Mouse (Mus musculus): ENCODE measurements at regions not wholly inside any gene's neighbourhood (a gene's known extent, or its start where the extent isn't known, plus 50 kb on each side); places are given as distances from the start of the nearest gene placed in this dataset.

DNA sequence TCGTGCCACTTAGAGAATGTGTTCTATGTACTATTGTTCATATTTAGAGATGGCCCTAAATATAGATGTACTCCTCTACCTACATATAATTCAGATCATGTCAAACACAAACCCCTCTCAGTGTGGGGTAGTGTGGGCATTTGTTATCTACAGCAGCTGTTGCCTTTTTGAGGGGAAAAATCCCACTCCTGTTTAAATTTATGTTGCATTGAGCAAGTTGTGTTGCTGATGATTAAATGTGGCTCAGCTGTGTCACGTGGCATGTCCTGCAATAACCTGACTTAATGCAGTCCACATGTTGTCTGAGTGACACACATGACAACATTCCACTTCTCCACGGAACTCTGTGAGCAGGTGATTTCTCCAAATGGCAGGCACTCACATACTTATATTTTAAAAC lies 141.7 kb upstream of the Zeb2 start:
- TF ChIP-seq JUND (IDR thresholded peaks at IDR 0.05; ENCODE audit: low read depth, low read length) (no peak), POLR2A (IDR thresholded peaks at IDR 0.05; ENCODE audit: control insufficient read depth in 1 of 2, insufficient read depth in 1 of 2, low read depth in 1 of 2, low read length in 2 of 2, poor library complexity in 1 of 2) (no peak), EP300 (IDR thresholded peaks at IDR 0.05; ENCODE audit: low read depth in 1 of 2, low read length in 2 of 2) (no peak), ZC3H11A (IDR thresholded peaks at IDR 0.05; ENCODE audit: low read depth, low read length) (no peak), MAX (IDR thresholded peaks at IDR 0.05; ENCODE audit: low read length) (no peak), NRF1 (IDR thresholded peaks at IDR 0.05; ENCODE audit: insufficient read depth, low read depth, low read length, poor library complexity, severe bottlenecking) (no peak), ELF1 (IDR thresholded peaks at IDR 0.05; ENCODE audit: low read depth, low read length) (no peak), RCOR1 (IDR thresholded peaks at IDR 0.05; ENCODE audit: low read depth, low read length) (no peak), MAFK (IDR thresholded peaks at IDR 0.05; ENCODE audit: borderline replicate concordance, low read depth, low read length) (no peak), MXI1 (IDR thresholded peaks at IDR 0.05; ENCODE audit: low read depth, low read length) (no peak), CTCF (IDR thresholded peaks at IDR 0.05 in 2 of 3, conservative IDR thresholded peaks at IDR 0.05 in 1 of 3; ENCODE audit: control insufficient read depth in 1 of 3, insufficient read depth in 1 of 3, low read depth in 2 of 3, low read length in 3 of 3, poor library complexity in 1 of 3, severe bottlenecking in 1 of 3) (no peak), CHD2 (IDR thresholded peaks at IDR 0.05; ENCODE audit: low read length) (no peak), TCF12 (IDR thresholded peaks at IDR 0.05; ENCODE audit: low read depth, low read length) (no peak), SIN3A (IDR thresholded peaks at IDR 0.05; ENCODE audit: low read length) (no peak), USF2 (IDR thresholded peaks at IDR 0.05; ENCODE audit: borderline replicate concordance in 1 of 2, insufficient read depth in 1 of 2, low read depth in 1 of 2, low read length in 2 of 2) (no peak), BHLHE40 (IDR thresholded peaks at IDR 0.05; ENCODE audit: borderline replicate concordance, low read depth, low read length) (no peak), MEF2A (IDR thresholded peaks at IDR 0.05; ENCODE audit: extremely low read depth, insufficient replicate concordance, low read depth, low read length, poor library complexity, severe bottlenecking) (no peak), NELFE (IDR thresholded peaks at IDR 0.05; ENCODE audit: low read depth, low read length) (no peak), GABPA (IDR thresholded peaks at IDR 0.05; ENCODE audit: low read depth, low read length) (no peak), E2F4 (IDR thresholded peaks at IDR 0.05; ENCODE audit: borderline replicate concordance, low read depth, low read length) (no peak)
- Histone ChIP-seq H3K27me3 (ENCODE audit: control insufficient read depth in 1 of 2, insufficient read depth in 2 of 2, low read length in 2 of 2) (no peaks in the 10 kb centered on the region), H3K79me2 (ENCODE audit: control insufficient read depth, insufficient read depth, low read length, poor library complexity) (no peaks in the 10 kb centered on the region), H3K27ac (ENCODE audit: control insufficient read depth, low read depth, low read length) (no peak overlapping the region), H3K9me3 (replicated peaks; ENCODE audit: insufficient read depth, low read length) (no peaks in the 10 kb centered on the region), H3K4me1 (ENCODE audit: control insufficient read depth in 1 of 2, insufficient read depth in 2 of 2, low read length in 2 of 2) (no peaks in the 10 kb centered on the region), H3K9ac (ENCODE audit: control insufficient read depth, low read depth, low read length, poor library complexity, severe bottlenecking) (no peak overlapping the region), H3K4me3 (ENCODE audit: control insufficient read depth in 1 of 2, insufficient read depth in 1 of 2, low read depth in 2 of 2, low read length in 2 of 2) (no peak overlapping the region), H3K36me3 (ENCODE audit: control insufficient read depth in 1 of 2, insufficient read depth in 2 of 2, low read length in 2 of 2) (no peaks in the 10 kb centered on the region)
- DNase-seq (ENCODE audit: low read depth, low spot score) = no peak

DNA sequence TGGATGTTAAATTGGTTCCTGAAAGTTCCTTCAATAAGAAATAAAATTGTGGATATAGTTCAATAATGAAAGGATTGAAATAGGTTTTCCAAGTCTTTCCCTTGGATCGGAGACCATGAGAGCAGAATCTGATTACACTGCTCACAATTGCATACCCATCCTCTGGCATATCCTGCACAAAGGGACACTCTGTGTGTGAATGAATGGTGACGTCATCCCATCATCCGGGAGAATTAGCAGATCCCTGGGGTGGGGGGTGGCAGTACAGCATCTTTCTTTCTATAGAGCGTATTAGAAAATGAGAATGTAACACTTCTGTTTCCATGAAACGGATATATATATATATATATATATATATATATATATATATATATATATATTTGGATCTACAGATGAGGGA lies 139.2 kb upstream of the Zeb2 start:
- Histone ChIP-seq H3K4me1 (ENCODE audit: control insufficient read depth in 1 of 2, insufficient read depth in 2 of 2, low read length in 2 of 2) (no peaks in the 10 kb centered on the region), H3K27me3 (ENCODE audit: control insufficient read depth in 1 of 2, insufficient read depth in 2 of 2, low read length in 2 of 2) (no peaks in the 10 kb centered on the region), H3K9ac (ENCODE audit: control insufficient read depth, low read depth, low read length, poor library complexity, severe bottlenecking) (no peak overlapping the region), H3K36me3 (ENCODE audit: control insufficient read depth in 1 of 2, insufficient read depth in 2 of 2, low read length in 2 of 2) (peaks cover 0 to 2% of the 10 kb centered on the region in 2 experiments; a peak in 1 of 4 replicates), H3K79me2 (ENCODE audit: control insufficient read depth, insufficient read depth, low read length, poor library complexity) (no peaks in the 10 kb centered on the region), H3K4me3 (ENCODE audit: control insufficient read depth in 1 of 2, insufficient read depth in 1 of 2, low read depth in 2 of 2, low read length in 2 of 2) (no peak overlapping the region), H3K9me3 (replicated peaks; ENCODE audit: insufficient read depth, low read length) (no peaks in the 10 kb centered on the region), H3K27ac (ENCODE audit: control insufficient read depth, low read depth, low read length) (no peak overlapping the region)
- no peak for DNase-seq (ENCODE audit: low read depth, low spot score)
- TF ChIP-seq SMC3 (IDR thresholded peaks at IDR 0.05; ENCODE audit: low read depth, low read length) (no peak), RCOR1 (IDR thresholded peaks at IDR 0.05; ENCODE audit: low read depth, low read length) (no peak), MAX (IDR thresholded peaks at IDR 0.05; ENCODE audit: low read length) (no peak), TAL1 (IDR thresholded peaks at IDR 0.05; ENCODE audit: low read length) (no peak), MXI1 (IDR thresholded peaks at IDR 0.05; ENCODE audit: low read depth, low read length) (no peak), MYC (IDR thresholded peaks at IDR 0.05; ENCODE audit: low read depth, low read length) (no peak), POLR2AphosphoS2 (IDR thresholded peaks at IDR 0.05; ENCODE audit: low read length) (no peak), ETS1 (IDR thresholded peaks at IDR 0.05; ENCODE audit: low read depth, low read length) (no peak)
